ENCODE assay signal across 7 mouse cellular contexts in genomic region chr4:119359196-119359971, GRCm38 (mm10). TPM values are rescaled to one million over a fixed set of nuclear protein-coding genes. Genes with fewer than 3 reads are reported as not detected.
DNase-seq lines count a peak whose midpoint lies in the region; ATAC-seq lines count a peak whose summit lies in the region.

No protein-coding gene starts in this region.

- 0 out of 2 replicates have a peak, but pooled peaks cover 3% of the 10 kb centered on the region for H3K27me3 ChIP-seq in heart, embryonic 15.5 days
- H3K27me3 ChIP-seq in limb, embryonic 11.5 days (ENCODE audit: control insufficient read depth, insufficient read depth, low read length): no peaks in the 10 kb centered on the region
- H3K27me3 ChIP-seq in neural tube, embryonic 12.5 days (replicated peaks): no peaks in the 10 kb centered on the region

- 6% methylated on average over 30 of the region's 30 CpGs for WGBS in heart, embryonic 15.5 days
- WGBS in limb, embryonic 11.5 days: 9% methylated on average over 30 of the region's 30 CpGs
- 6% methylated on average over 30 of the region's 30 CpGs for WGBS in neural tube, embryonic 12.5 days

- peak overlapping the region; percentile 54 for H3K9ac ChIP-seq in heart, embryonic 15.5 days
- H3K9ac ChIP-seq in limb, embryonic 11.5 days (ENCODE audit: low read length): peak overlapping the region; percentile 17
- peak overlapping the region; percentile 57 for H3K9ac ChIP-seq in neural tube, embryonic 12.5 days

- H3K4me2 ChIP-seq in heart, embryonic 15.5 days: peak overlapping the region; percentile 78
- peak overlapping the region; percentile 36 for H3K4me2 ChIP-seq in limb, embryonic 11.5 days (ENCODE audit: low read depth, severe bottlenecking)
- H3K4me2 ChIP-seq in neural tube, embryonic 12.5 days (replicated peaks): peak overlapping the region; percentile 65

- H3K27ac ChIP-seq in heart, embryonic 15.5 days: peak overlapping the region; percentile 16
- H3K27ac ChIP-seq in limb, embryonic 11.5 days (replicated peaks; ENCODE audit: low read depth, low read length): no peak overlapping the region
- H3K27ac ChIP-seq in neural tube, embryonic 12.5 days: no peak overlapping the region

- peak overlapping the region; percentile 55 for H3K4me3 ChIP-seq in heart, embryonic 15.5 days
- H3K4me3 ChIP-seq in limb, embryonic 11.5 days (ENCODE audit: low read depth, low read length): peak overlapping the region; percentile 35
- peak overlapping the region; percentile 31 for H3K4me3 ChIP-seq in neural tube, embryonic 12.5 days

- H3K9me3 ChIP-seq in heart, embryonic 15.5 days (replicated peaks): no peaks in the 10 kb centered on the region
- H3K9me3 ChIP-seq in limb, embryonic 11.5 days (ENCODE audit: control insufficient read depth, low read length): no peaks in the 10 kb centered on the region
- 0 out of 2 replicates have a peak, but pooled peaks cover 3% of the 10 kb centered on the region for H3K9me3 ChIP-seq in neural tube, embryonic 12.5 days

- H3K36me3 ChIP-seq in heart, embryonic 15.5 days: no peaks in the 10 kb centered on the region
- H3K36me3 ChIP-seq in limb, embryonic 11.5 days (ENCODE audit: control insufficient read depth, insufficient read depth, low read length): no peaks in the 10 kb centered on the region
- no peaks in the 10 kb centered on the region for H3K36me3 ChIP-seq in neural tube, embryonic 12.5 days

- peak; percentile 41 for DNase-seq in retina, postnatal 1 day
- no peak for DNase-seq in retina, embryonic 14.5 days (ENCODE audit: low spot score)
- peak; percentile 32 for DNase-seq in brain, adult 2 months (ENCODE audit: low read depth, low spot score)
- DNase-seq in limb, embryonic 11.5 days (ENCODE audit: low spot score): peak; percentile 74
- no peak for DNase-seq in frontal cortex, postnatal 10 days (ENCODE audit: low spot score in 2 of 2)

- no peak for ATAC-seq in heart, embryonic 15.5 days (replicated peaks; ENCODE audit: insufficient number of reproducible peaks, insufficient read depth, low FRiP score, low read depth)
- peak; percentile 54; the same call in 1 of the 2 replicates for ATAC-seq in limb, embryonic 11.5 days (ENCODE audit: insufficient number of reproducible peaks, low FRiP score, low TSS enrichment, low read depth)
- peak; percentile 65; the same call in 1 of the 2 replicates for ATAC-seq in neural tube, embryonic 12.5 days (ENCODE audit: low FRiP score, low read depth)

- peaks cover 3% of the 10 kb centered on the region; the same call in 1 of the 2 replicates for H3K4me1 ChIP-seq in heart, embryonic 15.5 days (replicated peaks)
- H3K4me1 ChIP-seq in limb, embryonic 11.5 days (ENCODE audit: control insufficient read depth, insufficient read depth, low read length): peaks cover 2% of the 10 kb centered on the region; the same call in 1 of the 2 replicates
- H3K4me1 ChIP-seq in neural tube, embryonic 12.5 days: no peaks in the 10 kb centered on the region

RNA-seq across cellular contexts. Expression of gene Ppih, which starts 39.0 kb away (rescaled TPM):
- polyA plus RNA-seq in heart, embryonic 15.5 days (2015; fragmentation: Nextera tagmentation; extraction: Ambion mirVana): 38.1 and 41.9 TPM in 2 replicates
- 162 and 170 TPM in 2 replicates for polyA plus RNA-seq in limb, embryonic 11.5 days (2014; fragmentation: Nextera tagmentation; extraction: Ambion mirVana)
- 83.8 and 96.8 TPM in 2 replicates for polyA plus RNA-seq in neural tube, embryonic 12.5 days (2016; fragmentation: Nextera tagmentation; extraction: Ambion mirVana)

RNA-seq across cellular contexts. Expression of gene Ccdc30, which starts 55.9 kb away (rescaled TPM):
- 2.7 and 3.2 TPM in 2 replicates for polyA plus RNA-seq in heart, embryonic 15.5 days (2015; fragmentation: Nextera tagmentation; extraction: Ambion mirVana)
- 5.5 and 7.3 TPM in 2 replicates for polyA plus RNA-seq in limb, embryonic 11.5 days (2014; fragmentation: Nextera tagmentation; extraction: Ambion mirVana)
- 14.9 and 15.1 TPM in 2 replicates for polyA plus RNA-seq in neural tube, embryonic 12.5 days (2016; fragmentation: Nextera tagmentation; extraction: Ambion mirVana)

Comparison
In these comparisons a context has a peak if more than half of its experiments do, and no peak if none do; other contexts are left out.
1. DNase-seq: peak in retina, postnatal 1 day (single experiment), brain, adult 2 months (single experiment) and limb, embryonic 11.5 days (single experiment); none in retina, embryonic 14.5 days (single experiment) and frontal cortex, postnatal 10 days (0 of 2).
2. Peak in every context shown above with its lines, with median percentiles within 50 percentile points of each other: H3K4me2 ChIP-seq, H3K4me3 ChIP-seq and H3K9ac ChIP-seq.